ENCODE assay signal across 37 mouse cellular contexts in the genomic region with DNA sequence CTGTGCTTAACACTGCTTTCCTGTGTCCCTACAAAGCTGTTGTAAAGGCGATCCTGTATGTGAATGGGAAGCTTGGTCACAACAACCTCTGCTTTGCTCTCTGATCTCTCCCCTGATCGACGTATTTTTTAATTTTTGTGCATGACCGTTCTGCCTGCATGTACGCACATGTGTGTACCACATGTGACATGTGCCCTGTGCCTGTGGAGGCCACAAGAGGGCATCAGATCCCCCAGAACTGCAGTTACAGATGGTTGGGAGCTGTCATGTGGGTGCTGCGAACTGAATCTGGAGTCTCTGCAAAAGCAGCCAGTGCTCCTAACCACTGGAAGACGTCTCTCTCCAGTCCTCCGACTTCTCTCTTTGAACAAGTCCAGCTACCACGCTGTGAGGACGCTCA. TPM values are rescaled to one million over a fixed set of nuclear protein-coding genes. Genes with fewer than 3 reads are reported as not detected.
DNase-seq lines count a peak whose midpoint lies in the region; ATAC-seq and TF ChIP-seq lines count a peak whose summit lies in the region.
"Had no signal": no experiment of that assay in that cellular context is flagged by ENCODE, and none has a peak within 500 bp of the region (broad histone marks: within the 10 kb centered on the region; RNA-seq: fewer than 3 reads in every experiment).

No protein-coding gene starts in this region.

- intact Hi-C loops in heart, adult 2 months (cut with DNase I): no loop called here

- no peaks in the 10 kb centered on the region for H3K9me3 ChIP-seq in heart, embryonic 12.5 days (replicated peaks)
- H3K9me3 ChIP-seq in liver, embryonic 14.5 days (ENCODE audit: control insufficient read depth, low read length): no peaks in the 10 kb centered on the region
- no peaks in the 10 kb centered on the region for H3K9me3 ChIP-seq in liver, embryonic 12.5 days (replicated peaks)
- H3K9me3 ChIP-seq in E14TG2a.4 (ENCODE audit: low read length): no peaks in the 10 kb centered on the region
- 0 out of 2 replicates have a peak, but pooled peaks cover 4% of the 10 kb centered on the region for H3K9me3 ChIP-seq in hindbrain, embryonic 10.5 days
- H3K9me3 ChIP-seq: embryonic facial prominence, embryonic 13.5 days; forebrain, embryonic 13.5 days; G1E; heart, embryonic 10.5 days; limb, embryonic 12.5 days; midbrain, embryonic 10.5 days; neural tube, embryonic 15.5 days had no signal

- DNase-seq in heart, adult 2 months: no peak
- no peak for DNase-seq in liver, embryonic 14.5 days (ENCODE audit: low read depth in 3 of 3, low spot score in 3 of 3)
- DNase-seq in hindbrain, embryonic 10.5 days (ENCODE audit: low spot score): no peak
- no peak for DNase-seq in urinary bladder, postnatal 10 days (ENCODE audit: low spot score)
- DNase-seq: adrenal gland, postnatal 14 days; cerebellum, adult 8-10 months; cerebellum, postnatal 36 days; embryo, embryonic 11 days; kidney, adult 18-20 months; kidney, postnatal 10 days; layer of hippocampus, postnatal 36 days; right cerebral cortex, adult 18-20 months; thymus, adult 2 months; thymus, postnatal 4 days had no signal

- TF ChIP-seq EP300 in heart, adult 2 months (IDR thresholded peaks at IDR 0.05; ENCODE audit: insufficient read depth, low read depth, low read length): no peak
- no peak for TF ChIP-seq EP300 in liver, embryonic 14.5 days (IDR thresholded peaks at IDR 0.05; ENCODE audit: low read depth)

- no peaks in the 10 kb centered on the region; the same call in 1 of the 2 replicates for H3K79me2 ChIP-seq in heart, adult 2 months (replicated peaks; ENCODE audit: control insufficient read depth, insufficient read depth, low read length)

- H3K4me2 ChIP-seq in heart, embryonic 12.5 days: no peak overlapping the region
- H3K4me2 ChIP-seq in liver, embryonic 14.5 days (ENCODE audit: low read depth): no peak overlapping the region
- no peak overlapping the region for H3K4me2 ChIP-seq in liver, embryonic 12.5 days
- H3K4me2 ChIP-seq: embryonic facial prominence, embryonic 13.5 days; forebrain, embryonic 13.5 days; limb, embryonic 12.5 days; neural tube, embryonic 15.5 days had no signal

- H3K4me1 ChIP-seq in heart, adult 2 months (ENCODE audit: control insufficient read depth, insufficient read depth, low read length): peaks cover 2% of the 10 kb centered on the region; the same call in 1 of the 2 replicates
- H3K4me1 ChIP-seq in heart, embryonic 12.5 days (replicated peaks): peaks cover 20% of the 10 kb centered on the region
- H3K4me1 ChIP-seq in liver, embryonic 14.5 days (replicated peaks; ENCODE audit: control insufficient read depth in 2 of 2, insufficient read depth in 2 of 2, low read length in 1 of 2): peaks cover 2 to 9% of the 10 kb centered on the region in 2 experiments; a peak in 2 of 4 replicates
- peaks cover 20% of the 10 kb centered on the region for H3K4me1 ChIP-seq in liver, embryonic 12.5 days
- peaks cover 85% of the 10 kb centered on the region for H3K4me1 ChIP-seq in E14TG2a.4 (replicated peaks; ENCODE audit: low read depth, low read length)
- peaks cover 3% of the 10 kb centered on the region for H3K4me1 ChIP-seq in bone marrow, adult 2 months (ENCODE audit: control insufficient read depth, insufficient read depth, low read length)
- H3K4me1 ChIP-seq in hindbrain, embryonic 10.5 days (replicated peaks): peaks cover 8% of the 10 kb centered on the region
- H3K4me1 ChIP-seq: forebrain, embryonic 13.5 days; limb, embryonic 12.5 days had no signal

- no peak overlapping the region for H3K9ac ChIP-seq in heart, adult 2 months (ENCODE audit: low read depth, low read length)
- no peak overlapping the region for H3K9ac ChIP-seq in heart, embryonic 12.5 days
- no peak overlapping the region for H3K9ac ChIP-seq in liver, embryonic 14.5 days (replicated peaks)
- H3K9ac ChIP-seq in liver, embryonic 12.5 days: no peak overlapping the region
- H3K9ac ChIP-seq: embryonic facial prominence, embryonic 13.5 days; forebrain, embryonic 13.5 days; limb, embryonic 12.5 days; neural tube, embryonic 15.5 days had no signal

- 95% methylated on average over 10 of the region's 10 CpGs for WGBS in heart, adult 2 months
- 93% methylated on average over 10 of the region's 10 CpGs for WGBS in heart, embryonic 12.5 days
- 82% methylated on average over 10 of the region's 10 CpGs for WGBS in liver, embryonic 14.5 days (ENCODE audit: insufficient replicate concordance)
- WGBS in liver, embryonic 12.5 days (ENCODE audit: insufficient replicate concordance): 87% methylated on average over 10 of the region's 10 CpGs
- WGBS in bone marrow, adult 2 months: 83% methylated on average over 10 of the region's 10 CpGs
- whole genome bisulfite sequencing in hindbrain, embryonic 10.5 days: 93% methylated on average over 10 of the region's 10 CpGs

- TF ChIP-seq POLR2A in heart, adult 2 months (IDR thresholded peaks at IDR 0.05; ENCODE audit: insufficient read depth, low read depth, low read length): no peak
- TF ChIP-seq POLR2A in bone marrow, adult 2 months (IDR thresholded peaks at IDR 0.05; ENCODE audit: borderline replicate concordance, control insufficient read depth, low read depth, low read length): no peak

- H3K27me3 ChIP-seq in heart, adult 2 months (ENCODE audit: control insufficient read depth, insufficient read depth, low read length): no peaks in the 10 kb centered on the region
- H3K27me3 ChIP-seq in heart, embryonic 12.5 days (replicated peaks): no peaks in the 10 kb centered on the region
- H3K27me3 ChIP-seq in liver, embryonic 14.5 days (ENCODE audit: control insufficient read depth, insufficient read depth, low read length): no peaks in the 10 kb centered on the region
- H3K27me3 ChIP-seq in liver, embryonic 12.5 days (replicated peaks): no peaks in the 10 kb centered on the region
- H3K27me3 ChIP-seq in E14TG2a.4 (ENCODE audit: insufficient read depth, low read length): no peaks in the 10 kb centered on the region
- H3K27me3 ChIP-seq in hindbrain, embryonic 10.5 days (ENCODE audit: insufficient read depth, poor library complexity, severe bottlenecking): no peaks in the 10 kb centered on the region
- H3K27me3 ChIP-seq: embryonic facial prominence, embryonic 13.5 days; forebrain, embryonic 13.5 days; limb, embryonic 12.5 days; neural tube, embryonic 15.5 days had no signal

- H3K27ac ChIP-seq in heart, adult 2 months: no peak overlapping the region
- no peak overlapping the region for H3K27ac ChIP-seq in heart, embryonic 12.5 days (ENCODE audit: poor library complexity, severe bottlenecking)
- H3K27ac ChIP-seq in liver, embryonic 14.5 days: no peak overlapping the region
- H3K27ac ChIP-seq in liver, embryonic 12.5 days: no peak overlapping the region
- peak overlapping the region; percentile 1 for H3K27ac ChIP-seq in bone marrow, adult 2 months (ENCODE audit: control insufficient read depth, insufficient read depth, low read depth, low read length, poor library complexity)
- H3K27ac ChIP-seq in hindbrain, embryonic 10.5 days: no peak overlapping the region
- H3K27ac ChIP-seq: embryonic facial prominence, embryonic 13.5 days; forebrain, embryonic 13.5 days; heart, embryonic 10.5 days; hindbrain, postnatal 0 days; limb, embryonic 12.5 days; macrophage; midbrain, embryonic 10.5 days; neural tube, embryonic 15.5 days had no signal

- no peak for ATAC-seq in heart, embryonic 12.5 days (ENCODE audit: insufficient number of reproducible peaks, low FRiP score)
- ATAC-seq in liver, embryonic 14.5 days (ENCODE audit: insufficient read depth): no peak
- no peak for ATAC-seq in liver, embryonic 12.5 days
- ATAC-seq: CD4-positive, CD25-positive, alpha-beta regulatory T cell, adult 4 months; forebrain, embryonic 13.5 days; hindbrain, postnatal 0 days had no signal

- 0 out of 2 replicates have a peak, but pooled peaks have one; percentile 13 for TF ChIP-seq CTCF in heart, adult 2 months (IDR thresholded peaks at IDR 0.05)
- TF ChIP-seq CTCF in liver, embryonic 14.5 days (IDR thresholded peaks at IDR 0.05; ENCODE audit: low read depth): peak; percentile 52
- peak; percentile 27; the same call in 1 of the 2 replicates for TF ChIP-seq CTCF in E14TG2a.4 (conservative IDR thresholded peaks at IDR 0.05; ENCODE audit: low read length)
- peak; percentile 36; the same call in 1 of the 2 replicates for TF ChIP-seq CTCF in bone marrow, adult 2 months (IDR thresholded peaks at IDR 0.05; ENCODE audit: control insufficient read depth, insufficient read depth, low read length)

- H3K4me3 ChIP-seq in heart, adult 2 months: no peak overlapping the region
- H3K4me3 ChIP-seq in heart, embryonic 12.5 days: no peak overlapping the region
- H3K4me3 ChIP-seq in liver, embryonic 14.5 days (ENCODE audit: insufficient read depth in 1 of 2, low read depth in 2 of 2, low read length in 2 of 2): no peak overlapping the region
- no peak overlapping the region for H3K4me3 ChIP-seq in liver, embryonic 12.5 days
- no peak overlapping the region for H3K4me3 ChIP-seq in E14TG2a.4 (replicated peaks; ENCODE audit: low read length)
- no peak overlapping the region for H3K4me3 ChIP-seq in bone marrow, adult 2 months (replicated peaks; ENCODE audit: control insufficient read depth, low read depth, low read length)
- H3K4me3 ChIP-seq in hindbrain, embryonic 10.5 days: no peak overlapping the region
- H3K4me3 ChIP-seq: embryonic facial prominence, embryonic 13.5 days; forebrain, embryonic 13.5 days; heart, embryonic 10.5 days; limb, embryonic 12.5 days; midbrain, embryonic 10.5 days; neural tube, embryonic 15.5 days had no signal

- no peaks in the 10 kb centered on the region; the same call in 1 of the 2 replicates for H3K36me3 ChIP-seq in heart, adult 2 months (ENCODE audit: control insufficient read depth, insufficient read depth, low read length)
- H3K36me3 ChIP-seq in heart, embryonic 12.5 days: peaks cover 99% of the 10 kb centered on the region
- H3K36me3 ChIP-seq in liver, embryonic 14.5 days (replicated peaks; ENCODE audit: control insufficient read depth, insufficient read depth, low read depth): peaks cover 31% of the 10 kb centered on the region
- peaks cover 99% of the 10 kb centered on the region for H3K36me3 ChIP-seq in liver, embryonic 12.5 days
- H3K36me3 ChIP-seq in E14TG2a.4 (ENCODE audit: insufficient read depth, low read length): peaks cover 100% of the 10 kb centered on the region
- H3K36me3 ChIP-seq in hindbrain, embryonic 10.5 days: peaks cover 99% of the 10 kb centered on the region

RNA-seq across cellular contexts. Expression of gene Gpi1, which starts 7.8 kb away (rescaled TPM):
- 100 to 1,000 TPM; 480 to 591 TPM for total RNA-seq in heart, adult 2 months (2021)
- polyA plus RNA-seq in heart, adult 2 months (2012; rRNA removed): 442 and 488 TPM in 2 replicates
- polyA plus RNA-seq in heart, embryonic 12.5 days (2016; fragmentation: Nextera tagmentation; extraction: Ambion mirVana): 777 and 794 TPM in 2 replicates
- 83.2 and 101 TPM in 2 replicates for polyA plus RNA-seq in liver, embryonic 14.5 days (2012; rRNA removed)
- polyA plus RNA-seq in liver, embryonic 14.5 days (2014; fragmentation: Nextera tagmentation; extraction: Ambion mirVana): 107 and 108 TPM in 2 replicates
- polyA plus RNA-seq in liver, embryonic 12.5 days (2016; fragmentation: Nextera tagmentation; extraction: Ambion mirVana): 207 and 222 TPM in 2 replicates
- 155 and 306 TPM in 2 replicates for polyA plus RNA-seq in bone marrow, adult 2 months (2011; ENCODE audit: insufficient read depth, insufficient read length, low replicate concordance, missing spikeins)
- 313 and 393 TPM in 2 replicates for polyA plus RNA-seq in hindbrain, embryonic 10.5 days (2016; fragmentation: Nextera tagmentation; extraction: Ambion mirVana)

RNA-seq across cellular contexts. Expression of gene Pdcd2l, which starts 25.9 kb away (rescaled TPM):
- total RNA-seq in heart, adult 2 months (2021): 10 to 100 TPM; 14.8 to 20.6 TPM
- polyA plus RNA-seq in heart, adult 2 months (2012; rRNA removed): 18.8 and 30.0 TPM in 2 replicates
- 45.6 and 50.0 TPM in 2 replicates for polyA plus RNA-seq in heart, embryonic 12.5 days (2016; fragmentation: Nextera tagmentation; extraction: Ambion mirVana)
- 12.4 and 14.1 TPM in 2 replicates for polyA plus RNA-seq in liver, embryonic 14.5 days (2012; rRNA removed)
- polyA plus RNA-seq in liver, embryonic 14.5 days (2014; fragmentation: Nextera tagmentation; extraction: Ambion mirVana): 20.4 and 21.7 TPM in 2 replicates
- 39.1 and 39.2 TPM in 2 replicates for polyA plus RNA-seq in liver, embryonic 12.5 days (2016; fragmentation: Nextera tagmentation; extraction: Ambion mirVana)
- polyA plus RNA-seq in bone marrow, adult 2 months (2011; ENCODE audit: insufficient read depth, insufficient read length, low replicate concordance, missing spikeins): 7.5 and 17.9 TPM in 2 replicates
- 82.2 and 85.5 TPM in 2 replicates for polyA plus RNA-seq in hindbrain, embryonic 10.5 days (2016; fragmentation: Nextera tagmentation; extraction: Ambion mirVana)

RNA-seq across cellular contexts. Expression of gene Gm6096, which starts 28.5 kb away (rescaled TPM):
- not detected for total RNA-seq in heart, adult 2 months (2021)
- not detected in 2 replicates for polyA plus RNA-seq in heart, adult 2 months (2012; rRNA removed)
- 0.86 TPM in 1 of 2 replicates, not detected in the other for polyA plus RNA-seq in heart, embryonic 12.5 days (2016; fragmentation: Nextera tagmentation; extraction: Ambion mirVana)
- polyA plus RNA-seq in liver, embryonic 14.5 days (2012; rRNA removed): not detected in 2 replicates
- 0.30 TPM in 1 of 2 replicates, not detected in the other for polyA plus RNA-seq in liver, embryonic 14.5 days (2014; fragmentation: Nextera tagmentation; extraction: Ambion mirVana)
- not detected in 2 replicates for polyA plus RNA-seq in liver, embryonic 12.5 days (2016; fragmentation: Nextera tagmentation; extraction: Ambion mirVana)
- polyA plus RNA-seq in bone marrow, adult 2 months (2011; ENCODE audit: insufficient read depth, insufficient read length, low replicate concordance, missing spikeins): not detected in 2 replicates
- not detected in 2 replicates for polyA plus RNA-seq in hindbrain, embryonic 10.5 days (2016; fragmentation: Nextera tagmentation; extraction: Ambion mirVana)
- total RNA-seq: adrenal gland, postnatal 14 days; G1E; gastrocnemius, adult 18-20 months; hematopoietic stem cell, adult 5-6 weeks; hindbrain, postnatal 0 days; layer of hippocampus, adult 18-20 months; layer of hippocampus, postnatal 36 days; left cerebral cortex, postnatal 14 days had no signal
- polyA plus RNA-seq: brain, embryonic 14.5 days; embryonic facial prominence, embryonic 13.5 days; forebrain, embryonic 13.5 days; G1E; gonadal fat pad, adult 2 months; heart, embryonic 10.5 days; heart, postnatal 0 days; hindbrain, postnatal 0 days; macrophage; midbrain, embryonic 10.5 days; neural tube, embryonic 15.5 days; small intestine, adult 2 months; stomach, embryonic 16.5 days; thymus, adult 2 months had no signal

RNA-seq across cellular contexts. Expression of gene Uba2, which starts 52.9 kb away (rescaled TPM):
- total RNA-seq in heart, adult 2 months (2021): 10 to 100 TPM; 29.9 to 32.9 TPM
- polyA plus RNA-seq in heart, adult 2 months (2012; rRNA removed): 19.5 and 38.6 TPM in 2 replicates
- 123 and 127 TPM in 2 replicates for polyA plus RNA-seq in heart, embryonic 12.5 days (2016; fragmentation: Nextera tagmentation; extraction: Ambion mirVana)
- 37.4 and 62.1 TPM in 2 replicates for polyA plus RNA-seq in liver, embryonic 14.5 days (2012; rRNA removed)
- 83.0 and 97.5 TPM in 2 replicates for polyA plus RNA-seq in liver, embryonic 14.5 days (2014; fragmentation: Nextera tagmentation; extraction: Ambion mirVana)
- 165 and 174 TPM in 2 replicates for polyA plus RNA-seq in liver, embryonic 12.5 days (2016; fragmentation: Nextera tagmentation; extraction: Ambion mirVana)
- polyA plus RNA-seq in bone marrow, adult 2 months (2011; ENCODE audit: insufficient read depth, insufficient read length, low replicate concordance, missing spikeins): 50.3 and 72.5 TPM in 2 replicates
- 239 and 277 TPM in 2 replicates for polyA plus RNA-seq in hindbrain, embryonic 10.5 days (2016; fragmentation: Nextera tagmentation; extraction: Ambion mirVana)
